Mouse (Mus musculus) embryonic stem cell, embryonic (primary cell): ENCODE results near the gene Cbx2.

Experiments
- CTCF ChIA-PET, 4 experiments: fragments of 300-600 bp in 2 of 4; fragments of 350-600 bp in 2 of 4; sonication (Branson Sonifier 250); formaldehyde crosslinking; loops; one replicate each; lab custom pipeline; 2022; ENCODE audit warnings: inconsistent platforms in 2 of 4; lab: Charles Lee
- POLR2A ChIA-PET, 4 experiments: fragments of 300-600 bp in 2 of 4; fragments of 350-600 bp in 2 of 4; sonication (Branson Sonifier 250); formaldehyde crosslinking; loops; one replicate each; lab custom pipeline; 2022; ENCODE audit warnings: antibody characterized with exemption in 4 of 4, inconsistent platforms in 1 of 4; lab: Charles Lee

Cbx2 gene

GRCm38 (mm10) chr11:119036447-119036846 lies 13.7 kb downstream of the Cbx2 start:
- CTCF ChIA-PET: interaction anchor here (0.7 to 4.3 kb wide), 20 partner anchors 8 to 368 kb away, joined by 3 to 16 read pairs (median 5); partner anchors contain the start of genes Cbx2 (in 1 of the 4) and Cbx4 (in 1 of the 4)
- POLR2A ChIA-PET: interaction anchor here (0.6 to 3.3 kb wide), 18 partner anchors 12 to 464 kb away, joined by 3 to 15 read pairs (median 4); partner anchors contain the start of gene Cbx4 (in 4 of the 4)

- ChIA-PET CTCF (interaction anchor here (0.5 to 4.3 kb wide), 19 partner anchors 8 to 1554 kb away, joined by 3 to 16 read pairs (median 5); partner anchors contain the start of genes Cbx2 (in 1 of the 4) and Cbx4 (in 1 of the 4)), POLR2A (interaction anchor here (0.5 to 3.3 kb wide), 18 partner anchors 10 to 465 kb away, joined by 3 to 15 read pairs (median 5); partner anchors contain the start of gene Cbx4 (in 3 of the 4))
These were observed 14.4 kb downstream of the Cbx2 start for GRCm38 (mm10) chr11:119036934-119037779.

GRCm38 (mm10) chr11:119037780-119038401 lies 15.1 kb downstream of the Cbx2 start:
- ChIA-PET CTCF (interaction anchor here in 3 of 4 experiments (0.7 to 3.2 kb wide), 4 partner anchors 15 to 585 kb away, joined by 5 to 13 read pairs (median 6); partner anchors contain the start of gene Cbx2 (in 1 of the 3)), POLR2A (interaction anchor here (0.5 to 7.4 kb wide), 13 partner anchors 9 to 322 kb away, joined by 3 to 70 read pairs (median 4); partner anchors contain the start of gene Cbx4 (in 2 of the 4))

- POLR2A ChIA-PET: interaction anchor here in 2 of 4 experiments (0.6 to 7.4 kb wide), 6 partner anchors 11 to 48 kb away, joined by 3 to 70 read pairs (median 28); partner anchors contain the start of gene Cbx4 (in 2 of the 2)
- CTCF ChIA-PET: interaction anchor here in 2 of 4 experiments (0.6 to 0.7 kb wide), 2 partner anchors 15 to 22 kb away, joined by 3 read pairs; no protein-coding TSS in a partner anchor
These were observed 16.2 kb downstream of the Cbx2 start for GRCm38 (mm10) chr11:119038744-119039484.

GRCm38 (mm10) chr11:119039732-119040512 lies 17.2 kb downstream of the Cbx2 start:
- ChIA-PET POLR2A (interaction anchor here in 3 of 4 experiments (0.6 to 7.4 kb wide), 13 partner anchors 11 to 167 kb away, joined by 3 to 70 read pairs (median 5); partner anchors contain the start of genes Cbx4 (in 2 of the 3) and Cbx2 (in 1 of the 3)), CTCF (interaction anchor here in 3 of 4 experiments (0.6 to 2.2 kb wide), 5 partner anchors 12 to 380 kb away, joined by 3 to 12 read pairs (median 4); no protein-coding TSS in a partner anchor)

- CTCF ChIA-PET: interaction anchor here in 3 of 4 experiments (0.6 to 2.2 kb wide), 7 partner anchors 11 to 381 kb away, joined by 3 to 12 read pairs (median 4); partner anchors contain the start of gene Cbx4 (in 1 of the 3)
These were observed 18.0 kb downstream of the Cbx2 start, which contains the start of gene Cbx8 for GRCm38 (mm10) chr11:119040600-119041324. Gene Cbx8 (minus strand): TSS chr11:119040969.

GRCm38 (mm10) chr11:119041325-119041716 lies 18.6 kb downstream of the Cbx2 start:
- ChIA-PET CTCF (interaction anchor here in 3 of 4 experiments (0.7 to 2.2 kb wide), 8 partner anchors 10 to 50 kb away, joined by 3 to 12 read pairs (median 4); partner anchors contain the start of gene Cbx4 (in 1 of the 3)), POLR2A (interaction anchor here (0.6 to 7.4 kb wide), 21 partner anchors 9 to 1953 kb away, joined by 3 to 70 read pairs (median 4); partner anchors contain the start of genes Cbx4 (in 2 of the 4), Cbx2 (in 1 of the 4) and Gaa (in 1 of the 4))

More at GRCm38 (mm10) chr11:119040600-119041324, 18.0 kb downstream of the Cbx2 start, which contains the start of gene Cbx8:
- POLR2A ChIA-PET: interaction anchor here (0.6 to 7.4 kb wide), 17 partner anchors 10 to 1952 kb away, joined by 3 to 70 read pairs (median 4); partner anchors contain the start of genes Cbx4 (in 2 of the 4) and Cbx2 (in 1 of the 4)

GRCm38 (mm10) chr11:119041750-119042465 lies 19.1 kb downstream of the Cbx2 start:
- ChIA-PET CTCF (interaction anchor here (0.5 to 2.7 kb wide), 14 partner anchors 10 to 190 kb away, joined by 3 to 13 read pairs (median 5); partner anchors contain the start of gene Cbx4 (in 1 of the 4)), POLR2A (interaction anchor here (1.1 to 7.4 kb wide), 18 partner anchors 8 to 226 kb away, joined by 3 to 70 read pairs (median 4); partner anchors contain the start of genes Cbx4 (in 2 of the 4), Cbx2 (in 1 of the 4) and Gaa (in 1 of the 4))

GRCm38 (mm10) chr11:119042466-119043272 lies 19.9 kb downstream of the Cbx2 start:
- ChIA-PET POLR2A (interaction anchor here (0.7 to 7.4 kb wide), 22 partner anchors 8 to 225 kb away, joined by 3 to 70 read pairs (median 4); partner anchors contain the start of genes Cbx4 (in 3 of the 4), Cbx2 (in 1 of the 4) and Gaa (in 1 of the 4)), CTCF (interaction anchor here (0.6 to 3.1 kb wide), 24 partner anchors 9 to 336 kb away, joined by 3 to 42 read pairs (median 5); partner anchors contain the start of gene Cbx4 (in 3 of the 4))

- ChIA-PET CTCF (interaction anchor here (0.6 to 3.1 kb wide), 23 partner anchors 9 to 361 kb away, joined by 3 to 42 read pairs (median 4); partner anchors contain the start of gene Cbx4 (in 3 of the 4)), POLR2A (interaction anchor here (0.7 to 7.4 kb wide), 19 partner anchors 10 to 206 kb away, joined by 3 to 70 read pairs (median 5); partner anchors contain the start of gene Cbx4 (in 3 of the 4))
These were observed 20.4 kb downstream of the Cbx2 start for GRCm38 (mm10) chr11:119043273-119043540.

GRCm38 (mm10) chr11:119043761-119044550 lies 21.2 kb downstream of the Cbx2 start:
- CTCF ChIA-PET: interaction anchor here (0.6 to 3.1 kb wide), 28 partner anchors 7 to 360 kb away, joined by 3 to 42 read pairs (median 3); partner anchors contain the start of gene Cbx4 (in 3 of the 4)
- POLR2A ChIA-PET: interaction anchor here (1.0 to 7.4 kb wide), 16 partner anchors 9 to 205 kb away, joined by 3 to 70 read pairs (median 6); partner anchors contain the start of gene Cbx4 (in 3 of the 4)

- POLR2A ChIA-PET: interaction anchor here in 3 of 4 experiments (0.7 to 7.4 kb wide), 13 partner anchors 8 to 1512 kb away, joined by 3 to 70 read pairs (median 6); partner anchors contain the start of gene Cbx4 (in 2 of the 3)
- CTCF ChIA-PET: interaction anchor here (0.6 to 3.1 kb wide), 18 partner anchors 8 to 209 kb away, joined by 3 to 42 read pairs (median 5); partner anchors contain the start of gene Cbx4 (in 2 of the 4)
These were observed 22.0 kb downstream of the Cbx2 start for GRCm38 (mm10) chr11:119044551-119045337.
